Mouse (Mus musculus): ENCODE measurements around the gene Uaca. TPM values are rescaled to one million over a fixed set of nuclear protein-coding genes. Genes with fewer than 3 reads are reported as not detected.

The Uaca gene
- total RNA-seq, 2 experiments from 2014 or later, result 18.5 to 18.6 TPM

- intact Hi-C loops (cut with DNase I), result no loop called here
- DNase-seq, result no peak
Measured at GRCm38 (mm10) chr9:60929290-60929983, 135.1 kb downstream of the Uaca start.

Other genes with a start within 250 kb of the Uaca start
- 10 to 100 TPM; 86.6 to 86.9 TPM for gene Lrrc49, start 106.4 kb upstream of the Uaca start, total RNA-seq (2021)
- gene Larp6, start 81.6 kb upstream of the Uaca start, total RNA-seq (2021), result 10 to 100 TPM; 29.4 to 29.5 TPM

Measured in left cerebral cortex, postnatal 4 days (tissue).